Mouse (Mus musculus) E14TG2a.4 (cell line): ENCODE results near the gene Git1.

Experiments
- CTCF ChIP-seq: conservative IDR thresholded peaks from 2 replicates; pipeline ENCODE4 v1.5.1; 2014; ENCODE audit warnings: low read length
- POU5F1 ChIP-seq: IDR thresholded peaks from 2 replicates; pipeline ENCODE4 v1.6.1; 2014; ENCODE audit warnings: low read length, borderline replicate concordance

DNA sequence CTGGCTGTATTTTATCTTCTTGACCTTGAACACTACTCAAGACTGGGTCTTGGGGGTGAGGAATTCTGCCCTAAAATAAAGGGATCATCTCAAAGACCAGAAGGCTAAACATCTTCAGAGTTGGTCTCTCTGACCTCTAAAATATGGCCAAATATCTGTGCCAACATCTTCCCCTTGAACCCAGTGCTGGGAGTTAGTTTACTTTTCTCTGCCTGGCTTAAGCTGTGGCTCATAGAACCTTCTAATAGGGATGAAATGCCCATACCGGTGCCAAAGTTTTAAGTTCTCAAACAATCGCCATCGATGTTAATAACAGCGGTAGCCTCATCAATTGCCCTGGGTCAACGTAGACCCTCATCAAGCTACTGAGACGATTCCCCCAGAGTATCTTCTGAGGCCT lies 31.5 kb upstream of the Git1 start:
- no peak for TF ChIP-seq CTCF
- TF ChIP-seq POU5F1: no peak
